Mouse (Mus musculus) olfactory bulb, adult 2 months (tissue): ENCODE measurements at regions not wholly inside any gene's neighbourhood (a gene's known extent, or its start where the extent isn't known, plus 50 kb on each side); places are given as distances from the start of the nearest gene placed in this dataset.

Experiments
- CTCF ChIP-seq: fragments of 200-500 bp; IDR thresholded peaks from 2 replicates; pipeline ENCODE4 v1.5.1; 2012; ENCODE audit warnings: low read depth, mild to moderate bottlenecking, low read length, moderate library complexity; ENCODE audit not compliant: insufficient read depth
- POLR2A ChIP-seq: fragments of 200-500 bp; IDR thresholded peaks from 2 replicates; pipeline ENCODE4 v1.6.1; 2012; ENCODE audit warnings: mild to moderate bottlenecking, low read depth, low read length, moderate library complexity; ENCODE audit not compliant: insufficient read depth

GRCm38 (mm10) chr10:84109680-84110371 lies 330.6 kb downstream of the Nuak1 start:
- TF ChIP-seq POLR2A, result no peak
- TF ChIP-seq CTCF, result no peak
